Mouse (Mus musculus) midbrain, embryonic 14.5 days (tissue): ENCODE data around the gene Clcn6. TPM values are rescaled to one million over a fixed set of nuclear protein-coding genes. Genes with fewer than 3 reads are reported as not detected.

Experiments
- ATAC-seq: fragments of 200-750 bp; cut with Nextera tagmentation; 2 replicates; pipeline ENCODE4 v1.8.0; 2017; ENCODE audit warnings: moderate number of reproducible peaks, moderate library complexity; ENCODE audit not compliant: low FRiP score, low TSS enrichment
- DNase-seq: peaks from one replicate; pipeline ENCODE4 v3.0.0-alpha.2; 2015
- H3K27ac ChIP-seq: fragments of 300-500 bp; sonication (generic); replicated peaks from 2 replicates; pipeline ENCODE4 v1.5.1; 2014; ENCODE audit warnings: mild to moderate bottlenecking, low read depth, low read length, moderate library complexity
- H3K27me3 ChIP-seq: fragments of 300-500 bp; sonication (generic); 2 replicates; pipeline ENCODE4 v1.6.1; 2014; ENCODE audit warnings: low read length, control low read depth, mixed read lengths; ENCODE audit not compliant: control insufficient read depth, insufficient read depth
- H3K36me3 ChIP-seq: fragments of 300-500 bp; sonication (generic); 2 replicates; pipeline ENCODE4 v1.6.1; 2014; ENCODE audit warnings: low read length, control low read depth; ENCODE audit not compliant: control insufficient read depth, insufficient read depth
- H3K4me1 ChIP-seq: fragments of 300-500 bp; sonication (generic); 2 replicates; pipeline ENCODE4 v1.6.1; 2014; ENCODE audit warnings: mild to moderate bottlenecking, antibody characterized with exemption, low read length, control low read depth; ENCODE audit not compliant: control insufficient read depth, insufficient read depth
- H3K4me2 ChIP-seq: fragments of 300-500 bp; sonication (generic); 2 replicates; pipeline ENCODE4 v1.6.1; 2014; ENCODE audit warnings: mild to moderate bottlenecking, low read length, moderate library complexity
- H3K4me3 ChIP-seq: fragments of 300-500 bp; sonication (generic); replicated peaks from 2 replicates; pipeline ENCODE4 v1.5.1; 2014; ENCODE audit warnings: low read depth, low read length
- H3K9ac ChIP-seq: fragments of 300-500 bp; sonication (generic); replicated peaks from 2 replicates; pipeline ENCODE4 v1.6.1; 2014; ENCODE audit warnings: mild to moderate bottlenecking, low read length, moderate library complexity
- H3K9me3 ChIP-seq: fragments of 300-500 bp; sonication (generic); 2 replicates; pipeline ENCODE4 v1.6.1; 2016; ENCODE audit warnings: low read length, control low read depth, mixed read lengths; ENCODE audit not compliant: control insufficient read depth
- WGBS: fragments of 180-500 bp; shearing (Covaris S2); extraction: QIAGEN DNeasy Blood & Tissue Kit; methylation state at CpG from one replicate; pipeline ENCODE4 v1.1.7; 2014; 5-methylcytosine and 5-hydroxymethylcytosine counted together
- polyA plus RNA-seq: library from polyadenylated mRNA; unstranded; fragments of >200 nt; fragmentation: Nextera tagmentation; extraction: Ambion mirVana; gene quantifications from 2 replicates; pipeline ENCODE4 v1.2.1, GENCODE M21; 2014

The Clcn6 gene
- polyA plus RNA-seq, 1 experiment from 2014 or later: 26.9 TPM

GRCm38 (mm10) chr4:147965712-147966111 is 72.9 kb downstream of the Clcn6 start:
- H3K9ac ChIP-seq: no peak overlapping the region

GRCm38 (mm10) chr4:147963623-147964022 is 75.0 kb downstream of the Clcn6 start:
- DNase-seq (no peak), ATAC-seq (no peak)
- Histone ChIP-seq H3K36me3 (no peaks in the 10 kb centered on the region), H3K4me3 (no peak overlapping the region), H3K9ac (no peak overlapping the region), H3K27me3 (no peaks in the 10 kb centered on the region), H3K9me3 (no peaks in the 10 kb centered on the region), H3K4me2 (no peak overlapping the region), H3K27ac (no peak overlapping the region), H3K4me1 (no peaks in the 10 kb centered on the region)
- WGBS: 90% methylated on average over 15 of the region's 15 CpGs

More at GRCm38 (mm10) chr4:147965712-147966111, 72.9 kb downstream of the Clcn6 start:
- Histone ChIP-seq H3K9me3 (no peaks in the 10 kb centered on the region), H3K27ac (no peak overlapping the region), H3K4me2 (no peak overlapping the region), H3K36me3 (no peaks in the 10 kb centered on the region), H3K27me3 (no peaks in the 10 kb centered on the region), H3K4me1 (no peaks in the 10 kb centered on the region), H3K4me3 (no peak overlapping the region)
- DNase-seq (no peak), ATAC-seq (no peak)
- 82% methylated on average over 7 of the region's 7 CpGs for WGBS

DNA sequence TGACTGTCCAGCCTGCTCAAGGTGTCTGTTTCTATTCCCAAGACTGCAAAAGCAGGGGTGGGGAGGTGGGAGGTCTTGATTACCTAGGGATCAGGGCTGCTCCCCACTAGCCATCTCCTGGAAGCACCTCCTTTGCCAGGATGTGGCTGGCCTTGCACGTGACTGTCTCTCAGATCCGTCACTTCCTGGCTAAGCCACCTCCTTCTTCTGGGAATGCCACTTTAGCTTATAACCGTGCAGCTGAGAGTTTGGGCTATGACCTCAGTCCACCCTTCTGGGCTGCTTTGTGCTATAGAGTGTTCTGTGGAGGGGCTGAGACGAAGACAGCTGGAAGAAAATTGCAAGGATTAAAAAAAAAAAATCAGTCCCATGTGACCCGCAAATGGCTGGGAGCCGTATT is 75.8 kb downstream of the Clcn6 start:
- Histone ChIP-seq H3K27ac (no peak overlapping the region), H3K27me3 (no peaks in the 10 kb centered on the region), H3K9ac (no peak overlapping the region), H3K4me1 (no peaks in the 10 kb centered on the region), H3K4me3 (no peak overlapping the region), H3K36me3 (no peaks in the 10 kb centered on the region), H3K9me3 (no peaks in the 10 kb centered on the region), H3K4me2 (no peak overlapping the region)
- DNase-seq (no peak), ATAC-seq (no peak)
- 51% methylated on average over 6 of the region's 6 CpGs for WGBS

- no peak overlapping the region for H3K4me2 ChIP-seq
- peak; percentile 71 for ATAC-seq
- no peak overlapping the region for H3K9ac ChIP-seq
- no peaks in the 10 kb centered on the region for H3K9me3 ChIP-seq
- no peaks in the 10 kb centered on the region for H3K27me3 ChIP-seq
- 42% methylated on average over 6 of the region's 6 CpGs for WGBS
- no peaks in the 10 kb centered on the region for H3K36me3 ChIP-seq
- H3K4me1 ChIP-seq: no peaks in the 10 kb centered on the region
- peak; percentile 91 for DNase-seq
- no peak overlapping the region for H3K27ac ChIP-seq
- H3K4me3 ChIP-seq: no peak overlapping the region
Observed at GRCm38 (mm10) chr4:147959881-147960831, 78.5 kb downstream of the Clcn6 start.

GRCm38 (mm10) chr4:147957141-147957540 is 81.5 kb downstream of the Clcn6 start:
- no peak overlapping the region for H3K4me2 ChIP-seq
- DNase-seq (no peak), ATAC-seq (no peak)
- H3K9ac ChIP-seq: no peak overlapping the region
- H3K9me3 ChIP-seq: no peaks in the 10 kb centered on the region
- H3K4me3 ChIP-seq: no peak overlapping the region
- H3K36me3 ChIP-seq: no peaks in the 10 kb centered on the region
- H3K27ac ChIP-seq: no peak overlapping the region
- H3K27me3 ChIP-seq: no peaks in the 10 kb centered on the region
- WGBS: 43% methylated on average over 11 of the region's 11 CpGs
- H3K4me1 ChIP-seq: no peaks in the 10 kb centered on the region

Other genes with a start within 250 kb of the Clcn6 start
- gene Zfp984, start 229.0 kb downstream of the Clcn6 start, polyA plus RNA-seq: 4.5 and 4.8 TPM in 2 replicates
- gene Zfp933, start 190.5 kb downstream of the Clcn6 start, polyA plus RNA-seq: 8.7 and 10.9 TPM in 2 replicates
- gene Miip, start 170.0 kb downstream of the Clcn6 start, polyA plus RNA-seq: 25.4 and 37.2 TPM in 2 replicates
- 4.9 and 8.7 TPM in 2 replicates for gene Fv1, start 169.8 kb downstream of the Clcn6 start, polyA plus RNA-seq
- 56.9 and 77.2 TPM in 2 replicates for gene Mfn2, start 134.1 kb downstream of the Clcn6 start, polyA plus RNA-seq
- 13.5 and 20.7 TPM in 2 replicates for gene Plod1, start 102.1 kb downstream of the Clcn6 start, polyA plus RNA-seq
- 15.5 and 15.8 TPM in 2 replicates for gene 2510039O18Rik, start 97.9 kb downstream of the Clcn6 start, polyA plus RNA-seq
- gene Nppb, start 53.0 kb downstream of the Clcn6 start, polyA plus RNA-seq: not detected in 2 replicates
- gene Nppa, start 38.1 kb downstream of the Clcn6 start, polyA plus RNA-seq: 2.9 and 4.1 TPM in 2 replicates
- gene Mthfr, start 256 bp upstream of the Clcn6 start, polyA plus RNA-seq: 16.9 and 25.4 TPM in 2 replicates
- 3.7 and 6.3 TPM in 2 replicates for gene Agtrap, start 49.2 kb upstream of the Clcn6 start, polyA plus RNA-seq
- gene Mad2l2, start 91.6 kb upstream of the Clcn6 start, polyA plus RNA-seq: 122 and 133 TPM in 2 replicates
- 21.8 and 24.7 TPM in 2 replicates for gene Draxin, start 91.9 kb upstream of the Clcn6 start, polyA plus RNA-seq
- gene Fbxo6, start 113.3 kb upstream of the Clcn6 start, polyA plus RNA-seq: 18.7 and 22.8 TPM in 2 replicates
- gene Fbxo44, start 121.7 kb upstream of the Clcn6 start, polyA plus RNA-seq: 102 and 106 TPM in 2 replicates
- gene Fbxo2, start 121.8 kb upstream of the Clcn6 start, polyA plus RNA-seq: 3.2 and 4.0 TPM in 2 replicates
- gene Disp3, start 249.1 kb upstream of the Clcn6 start, polyA plus RNA-seq: 10.6 and 11.8 TPM in 2 replicates